ENCODE assay signal across 25 mouse cellular contexts in genomic region chr8:41483297-41483696, GRCm38 (mm10).
"Had no signal": no experiment of that assay in that cellular context is flagged by ENCODE, and none has a peak within 500 bp of the region (broad histone marks: within the 10 kb centered on the region; RNA-seq: fewer than 3 reads in every experiment).

No protein-coding gene starts in this region.

- H3K27ac ChIP-seq: gastrocnemius, adult 2 months; heart, embryonic 10.5 days; hindbrain, embryonic 10.5 days; hindbrain, embryonic 12.5 days; hindbrain, embryonic 14.5 days; kidney, embryonic 15.5 days; kidney, postnatal 0 days; limb, embryonic 13.5 days; limb, embryonic 15.5 days had no signal

- H3K4me2 ChIP-seq: heart, embryonic 12.5 days; hindbrain, embryonic 12.5 days; hindbrain, embryonic 14.5 days; kidney, embryonic 15.5 days; limb, embryonic 13.5 days; limb, embryonic 15.5 days had no signal

- DNase-seq: gastrocnemius, adult 2 months; gastrocnemius, postnatal 10 days; gastrocnemius, postnatal 25 days; heart, adult 18-20 months; heart, postnatal 10 days; heart, postnatal 4 days; kidney, adult 11 months; kidney, adult 2 months; kidney, adult 9 months; kidney, postnatal 14 days; kidney, postnatal 36 days; layer of hippocampus, adult 9-11 months; layer of hippocampus, postnatal 36 days; left cerebral cortex, postnatal 4 days had no signal

- H3K9ac ChIP-seq: heart, embryonic 12.5 days; hindbrain, embryonic 12.5 days; hindbrain, embryonic 14.5 days; kidney, embryonic 15.5 days; limb, embryonic 13.5 days; limb, embryonic 15.5 days had no signal

- H3K4me3 ChIP-seq: gastrocnemius, adult 2 months; heart, embryonic 10.5 days; heart, embryonic 12.5 days; hindbrain, embryonic 10.5 days; hindbrain, embryonic 12.5 days; kidney, embryonic 15.5 days; limb, embryonic 13.5 days; limb, embryonic 15.5 days had no signal

- ATAC-seq: hindbrain, embryonic 16.5 days; inflammation-experienced regulatory T-cells, adult 6 months had no signal

- H3K4me1 ChIP-seq: heart, embryonic 10.5 days; heart, embryonic 12.5 days; hindbrain, embryonic 10.5 days; hindbrain, embryonic 12.5 days; kidney, embryonic 15.5 days; limb, embryonic 15.5 days had no signal

- H3K36me3 ChIP-seq: heart, embryonic 10.5 days; heart, embryonic 12.5 days; hindbrain, embryonic 10.5 days; hindbrain, embryonic 12.5 days; kidney, embryonic 15.5 days; limb, embryonic 13.5 days; limb, embryonic 15.5 days had no signal

- H3K9me3 ChIP-seq: heart, embryonic 10.5 days; hindbrain, embryonic 10.5 days; hindbrain, embryonic 12.5 days; kidney, embryonic 15.5 days; limb, embryonic 13.5 days; limb, embryonic 15.5 days had no signal

- H3K27me3 ChIP-seq: heart, embryonic 12.5 days; hindbrain, embryonic 12.5 days; kidney, embryonic 15.5 days; limb, embryonic 13.5 days; limb, embryonic 15.5 days had no signal
